Mouse (Mus musculus) G1E (cell line): ENCODE data around the gene 1700113H08Rik.

ENCODE experiments used
- CTCF ChIP-seq: IDR thresholded peaks from 2 replicates; pipeline ENCODE4 v1.5.1; 2012; ENCODE audit warnings: low read depth, low read length, inconsistent platforms, mixed read lengths
- GATA1 ChIP-seq: IDR thresholded peaks from 2 replicates; pipeline ENCODE4 v1.6.1; 2012; ENCODE audit warnings: borderline replicate concordance, low read length, inconsistent platforms, mixed read lengths

DNA sequence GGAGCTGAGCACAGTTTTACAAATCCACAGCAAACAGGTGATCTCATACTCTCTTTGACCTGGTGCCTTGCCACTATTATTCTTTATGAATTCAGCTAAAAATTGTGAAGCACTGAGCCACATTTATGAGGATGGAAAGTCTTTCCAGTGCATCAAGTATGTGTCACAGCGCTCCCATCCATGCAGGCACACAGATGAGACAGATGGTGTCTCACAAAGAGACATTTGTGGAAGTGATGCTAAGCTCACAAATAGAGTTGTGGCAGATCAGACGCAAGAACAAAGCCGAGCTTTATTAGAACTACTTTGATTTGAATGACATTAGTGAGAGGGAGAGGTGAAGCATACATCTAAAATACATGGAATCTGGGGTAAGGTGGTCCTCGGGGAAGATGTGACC lies 153.2 kb downstream of the 1700113H08Rik start:
- TF ChIP-seq GATA1: no peak
- no peak for TF ChIP-seq CTCF
